Mouse (Mus musculus): Measurements from ENCODE around the gene Tex11. TPM values are rescaled to one million over a fixed set of nuclear protein-coding genes. Genes with fewer than 3 reads are reported as not detected.

Gene Tex11
- total and polyA plus RNA-seq, 3 experiments = not detected

DNA sequence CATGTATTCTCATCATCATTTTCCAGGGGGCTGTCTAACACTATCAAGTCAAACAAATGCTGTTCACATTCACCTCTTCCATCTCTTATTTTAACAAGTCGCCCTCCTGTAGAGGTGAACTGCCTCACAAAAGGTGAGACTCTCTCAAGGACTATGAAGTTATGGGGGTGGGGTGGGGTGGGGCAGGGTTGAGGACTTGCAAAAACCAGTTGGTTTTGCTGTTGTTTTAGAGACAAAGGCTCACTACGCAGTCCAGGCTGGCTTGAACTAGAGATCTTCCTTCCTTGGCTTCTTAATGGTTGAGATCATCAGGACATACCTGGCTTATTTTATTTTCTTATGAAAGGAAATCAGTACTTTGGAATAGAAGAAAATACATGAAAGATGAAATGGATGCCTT is 226.7 kb downstream of the Tex11 start:
- DNase-seq (ENCODE audit: extremely low read depth) = no peak
- no peaks in the 10 kb centered on the region for H3K79me2 ChIP-seq (replicated peaks; ENCODE audit: control insufficient read depth, extremely low read depth, insufficient read depth, poor library complexity, severe bottlenecking)
- H3K36me3 ChIP-seq (replicated peaks in 1 of 2; ENCODE audit: control insufficient read depth in 1 of 2, insufficient read depth in 1 of 2, low read length in 1 of 2) = no peaks in the 10 kb centered on the region
- in situ Hi-C loops (cut with MboI; ENCODE audit: low pct_ligation_motif_present, low pct_unique_long_range_greater_than_20kb, low sequenced_read_pairs) (no loop called here), dilution Hi-C loops (cut with MboI; ENCODE audit: extremely low pct_ligation_motif_present, extremely low pct_unique_long_range_greater_than_20kb, low sequenced_read_pairs) (no loop called here)
- no peaks in the 10 kb centered on the region for H3K9me3 ChIP-seq (replicated peaks; ENCODE audit: low read length)
- H3K27ac ChIP-seq (ENCODE audit: insufficient read depth, low read depth) = no peak overlapping the region
- H3K4me2 ChIP-seq (ENCODE audit: insufficient read depth, low read depth, poor library complexity, severe bottlenecking) = no peak overlapping the region
- H3K27me3 ChIP-seq (replicated peaks) = no peaks in the 10 kb centered on the region
- H3K4me1 ChIP-seq (ENCODE audit: control insufficient read depth in 1 of 2, insufficient read depth in 2 of 2) = no peaks in the 10 kb centered on the region
- H3K4me3 ChIP-seq (replicated peaks in 1 of 3; ENCODE audit: low read depth in 2 of 3, low read length in 2 of 3, poor library complexity in 1 of 3) = no peak overlapping the region
- TF ChIP-seq UBTF (IDR thresholded peaks at IDR 0.05; ENCODE audit: low read depth, low read length) (no peak), ZMIZ1 (IDR thresholded peaks at IDR 0.05; ENCODE audit: low read depth, low read length) (no peak), CHD1 (IDR thresholded peaks at IDR 0.05; ENCODE audit: low read depth, low read length) (no peak), IRF4 (IDR thresholded peaks at IDR 0.05; ENCODE audit: low read depth, low read length) (no peak), MAX (IDR thresholded peaks at IDR 0.05; ENCODE audit: low read length) (no peak), SIN3A (IDR thresholded peaks at IDR 0.05; ENCODE audit: low read length) (no peak), EP300 (IDR thresholded peaks at IDR 0.05; ENCODE audit: low read length) (no peak), HCFC1 (IDR thresholded peaks at IDR 0.05; ENCODE audit: low read depth, low read length) (no peak), ZNF384 (IDR thresholded peaks at IDR 0.05; ENCODE audit: low read depth, low read length) (no peak), TBP (conservative IDR thresholded peaks at IDR 0.05; ENCODE audit: low read depth, low read length) (no peak), SMC3 (IDR thresholded peaks at IDR 0.05; ENCODE audit: low read depth, low read length) (no peak), ELF1 (IDR thresholded peaks at IDR 0.05; ENCODE audit: low read depth, low read length) (no peak), RCOR1 (conservative IDR thresholded peaks at IDR 0.05; ENCODE audit: low read depth, low read length) (no peak), MAFK (IDR thresholded peaks at IDR 0.05; ENCODE audit: insufficient replicate concordance, low read length) (no peak), E2F4 (IDR thresholded peaks at IDR 0.05; ENCODE audit: insufficient replicate concordance, low read depth, low read length) (no peak)
- no peak overlapping the region for H3K9ac ChIP-seq (ENCODE audit: insufficient read depth, low read depth)

DNA sequence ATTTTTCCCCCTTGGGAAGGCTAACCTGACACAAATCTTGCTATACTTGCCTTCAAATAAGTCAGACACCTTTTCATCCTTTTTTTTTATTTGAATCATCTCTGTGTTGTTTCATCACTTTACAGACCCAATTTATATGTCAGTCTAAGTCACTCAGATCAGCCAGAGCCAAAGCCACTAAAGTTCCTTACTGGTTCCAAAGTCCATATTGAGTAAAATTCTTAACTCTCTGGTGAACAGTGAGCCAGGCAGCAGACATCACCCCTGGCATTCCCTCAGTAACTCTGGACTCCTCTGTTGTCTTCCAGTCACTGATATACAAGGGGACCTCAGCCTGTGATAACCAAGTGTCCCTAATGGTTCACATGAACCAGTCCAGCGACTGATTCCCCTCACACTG is 233.9 kb downstream of the Tex11 start:
- Histone ChIP-seq H3K4me3 (replicated peaks in 1 of 3; ENCODE audit: low read depth in 2 of 3, low read length in 2 of 3, poor library complexity in 1 of 3) (no peak overlapping the region), H3K79me2 (replicated peaks; ENCODE audit: control insufficient read depth, extremely low read depth, insufficient read depth, poor library complexity, severe bottlenecking) (no peaks in the 10 kb centered on the region), H3K27ac (ENCODE audit: insufficient read depth, low read depth) (no peak overlapping the region), H3K4me2 (ENCODE audit: insufficient read depth, low read depth, poor library complexity, severe bottlenecking) (no peak overlapping the region), H3K9ac (ENCODE audit: insufficient read depth, low read depth) (no peak overlapping the region), H3K9me3 (replicated peaks; ENCODE audit: low read length) (no peaks in the 10 kb centered on the region), H3K4me1 (ENCODE audit: control insufficient read depth in 1 of 2, insufficient read depth in 2 of 2) (no peaks in the 10 kb centered on the region), H3K27me3 (replicated peaks) (no peaks in the 10 kb centered on the region), H3K36me3 (replicated peaks in 1 of 2; ENCODE audit: control insufficient read depth in 1 of 2, insufficient read depth in 1 of 2, low read length in 1 of 2) (no peaks in the 10 kb centered on the region)
- DNase-seq (ENCODE audit: extremely low read depth) = no peak
- in situ Hi-C loops (cut with MboI; ENCODE audit: low pct_ligation_motif_present, low pct_unique_long_range_greater_than_20kb, low sequenced_read_pairs) = no loop called here
- dilution Hi-C loops (cut with MboI; ENCODE audit: extremely low pct_ligation_motif_present, extremely low pct_unique_long_range_greater_than_20kb, low sequenced_read_pairs) = no loop called here
- TF ChIP-seq MAFK (IDR thresholded peaks at IDR 0.05; ENCODE audit: insufficient replicate concordance, low read length) (no peak), NELFE (IDR thresholded peaks at IDR 0.05; ENCODE audit: low read depth, low read length) (no peak), MAZ (IDR thresholded peaks at IDR 0.05; ENCODE audit: low read depth, low read length) (no peak), JUND (conservative IDR thresholded peaks at IDR 0.05; ENCODE audit: low read depth, low read length) (no peak), CHD1 (IDR thresholded peaks at IDR 0.05; ENCODE audit: low read depth, low read length) (no peak), E2F4 (IDR thresholded peaks at IDR 0.05; ENCODE audit: insufficient replicate concordance, low read depth, low read length) (no peak), TBP (conservative IDR thresholded peaks at IDR 0.05; ENCODE audit: low read depth, low read length) (no peak), SIN3A (IDR thresholded peaks at IDR 0.05; ENCODE audit: low read length) (no peak), CTCF (conservative IDR thresholded peaks at IDR 0.05 in 1 of 2, IDR thresholded peaks at IDR 0.05 in 1 of 2; ENCODE audit: low read depth in 2 of 2, low read length in 2 of 2) (no peak), ELF1 (IDR thresholded peaks at IDR 0.05; ENCODE audit: low read depth, low read length) (no peak)
